Mouse (Mus musculus): ENCODE data around the gene Sfxn5.

DNA sequence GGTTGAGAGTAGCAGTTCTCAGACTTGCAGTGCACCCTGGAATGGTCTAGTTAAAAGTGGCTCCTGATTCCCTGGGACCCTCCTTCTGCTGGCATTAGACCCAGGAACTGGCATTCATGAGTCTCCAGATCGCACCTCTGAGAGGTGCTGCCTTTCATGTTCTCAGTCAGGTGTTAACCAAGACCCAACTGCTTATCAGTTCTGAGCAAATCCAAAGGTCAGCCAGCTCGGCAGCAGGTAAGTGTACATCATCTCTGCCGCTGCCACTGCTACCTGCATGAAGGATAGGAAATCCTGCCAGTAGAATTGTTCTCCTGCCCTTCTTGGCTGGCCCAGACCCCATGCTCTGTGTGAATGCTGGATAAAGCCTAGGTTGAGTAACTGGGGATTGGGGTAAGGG lies 102.5 kb downstream of the Sfxn5 start:
- TF ChIP-seq MYOD1 (IDR thresholded peaks at IDR 0.05; ENCODE audit: control insufficient read depth in 1 of 3, insufficient read length in 2 of 3, low read depth in 2 of 3) (no peak), POLR2A (IDR thresholded peaks at IDR 0.05; ENCODE audit: insufficient read length, low read depth) (no peak), SRF (IDR thresholded peaks at IDR 0.05; ENCODE audit: control insufficient read depth, insufficient read length, low read depth) (no peak), TCF12 (IDR thresholded peaks at IDR 0.05; ENCODE audit: insufficient read depth, poor library complexity, severe bottlenecking) (no peak), MAX (IDR thresholded peaks at IDR 0.05; ENCODE audit: low read depth) (no peak), POLR2AphosphoS2 (IDR thresholded peaks at IDR 0.05; ENCODE audit: insufficient read length, low read depth) (no peak), REST (IDR thresholded peaks at IDR 0.05; ENCODE audit: insufficient read depth, insufficient read length) (no peak), MYOG (IDR thresholded peaks at IDR 0.05; ENCODE audit: control insufficient read depth in 1 of 3, insufficient read depth in 1 of 3, insufficient read length in 2 of 3, low read depth in 2 of 3) (no peak), E2F4 (IDR thresholded peaks at IDR 0.05; ENCODE audit: insufficient read depth) (no peak), USF1 (IDR thresholded peaks at IDR 0.05; ENCODE audit: low read depth) (no peak), CEBPB (IDR thresholded peaks at IDR 0.05; ENCODE audit: insufficient read depth, poor library complexity, severe bottlenecking) (no peak)
